Mouse (Mus musculus) kidney, adult 2 months (tissue): ENCODE measurements around the gene Drosha. TPM values are rescaled to one million over a fixed set of nuclear protein-coding genes. Genes with fewer than 3 reads are reported as not detected.

Experiments used
- DNase-seq: peaks from one replicate; pipeline ENCODE4 v3.0.0; 2021
- H3K27ac ChIP-seq: fragments of 200-500 bp; 2 replicates; pipeline ENCODE4 v1.5.1; 2012; ENCODE audit warnings: low read depth, low read length, control low read depth, inconsistent platforms; ENCODE audit not compliant: insufficient read depth
- H3K27me3 ChIP-seq: fragments of 200-500 bp; replicated peaks from 2 replicates; pipeline ENCODE4 v1.6.1; 2012; ENCODE audit warnings: mild to moderate bottlenecking, moderate library complexity, low read length, inconsistent platforms; ENCODE audit not compliant: control insufficient read depth, insufficient read depth
- H3K36me3 ChIP-seq: fragments of 200-500 bp; 2 replicates; pipeline ENCODE4 v1.6.1; 2012; ENCODE audit warnings: mild to moderate bottlenecking, moderate library complexity, low read length, inconsistent platforms; ENCODE audit not compliant: control insufficient read depth, insufficient read depth
- H3K4me1 ChIP-seq: fragments of 200-500 bp; 2 replicates; pipeline ENCODE4 v1.6.1; 2011; ENCODE audit warnings: low read length; ENCODE audit not compliant: control insufficient read depth, insufficient read depth
- H3K4me3 ChIP-seq: fragments of 200-500 bp; 2 replicates; pipeline ENCODE4 v1.5.1; 2011; ENCODE audit warnings: mild to moderate bottlenecking, low read depth, low read length, control low read depth; ENCODE audit not compliant: insufficient read depth
- CTCF ChIP-seq: fragments of 200-500 bp; conservative IDR thresholded peaks from 2 replicates; pipeline ENCODE4 v1.5.1; 2011; ENCODE audit warnings: low read depth, mild to moderate bottlenecking, control low read depth, low read length, moderate library complexity, mixed read lengths; ENCODE audit not compliant: insufficient read depth, insufficient read length
- POLR2A ChIP-seq: fragments of 200-500 bp; IDR thresholded peaks from one replicate; pipeline ENCODE4 v1.6.1; 2011; ENCODE audit warnings: low read depth, low read length, control low read depth
- WGBS: fragments of 180-500 bp; shearing (Covaris S2); methylation state at CpG from one replicate; pipeline ENCODE4 v1.1.7; 2018; 5-methylcytosine and 5-hydroxymethylcytosine counted together
- polyA plus RNA-seq: library from polyadenylated mRNA; depleted of rRNA; stranded (reverse); fragments of >200 nt; gene quantifications from 2 replicates; pipeline ENCODE4 v1.2.3, GENCODE M21; 2012

The Drosha gene
- polyA plus RNA-seq, 1 experiment, result 20.3 TPM

- H3K27me3 ChIP-seq, result no peaks in the 10 kb centered on the region
- no peak overlapping the region for H3K27ac ChIP-seq
- DNase-seq, result no peak
- peaks cover 4% of the 10 kb centered on the region for H3K36me3 ChIP-seq
- H3K4me1 ChIP-seq, result no peaks in the 10 kb centered on the region
- H3K4me3 ChIP-seq, result no peak overlapping the region
- WGBS, result 82% methylated on average over 18 of the region's 18 CpGs
- no peak for TF ChIP-seq POLR2A
- no peak for TF ChIP-seq CTCF
These were observed 76.0 kb downstream of the Drosha start for GRCm38 (mm10) chr15:12900428-12901196.

- peaks cover 4% of the 10 kb centered on the region for H3K36me3 ChIP-seq
- no peaks in the 10 kb centered on the region for H3K4me1 ChIP-seq
- 72% methylated on average over 8 of the region's 8 CpGs for WGBS
- no peaks in the 10 kb centered on the region for H3K27me3 ChIP-seq
- H3K27ac ChIP-seq, result no peak overlapping the region
- H3K4me3 ChIP-seq, result no peak overlapping the region
- TF ChIP-seq CTCF, result no peak
- TF ChIP-seq POLR2A, result no peak
- DNase-seq, result no peak
These were observed 76.6 kb downstream of the Drosha start for GRCm38 (mm10) chr15:12901197-12901570.

- no peak overlapping the region for H3K4me3 ChIP-seq
- no peak for TF ChIP-seq POLR2A
- TF ChIP-seq CTCF, result no peak
- peaks cover 4% of the 10 kb centered on the region for H3K36me3 ChIP-seq
- H3K27ac ChIP-seq, result no peak overlapping the region
- no peaks in the 10 kb centered on the region for H3K4me1 ChIP-seq
- H3K27me3 ChIP-seq, result no peaks in the 10 kb centered on the region
- no peak for DNase-seq
- 95% methylated on average over 6 of the region's 6 CpGs for WGBS
These were observed 79.8 kb downstream of the Drosha start for GRCm38 (mm10) chr15:12904442-12904841.

GRCm38 (mm10) chr15:12907962-12908719 is 83.5 kb downstream of the Drosha start:
- H3K27me3 ChIP-seq, result no peaks in the 10 kb centered on the region
- H3K4me1 ChIP-seq, result no peaks in the 10 kb centered on the region
- TF ChIP-seq POLR2A, result no peak
- no peak for TF ChIP-seq CTCF
- no peak overlapping the region for H3K4me3 ChIP-seq
- no peak for DNase-seq
- peaks cover 2% of the 10 kb centered on the region; the same call in 1 of the 2 replicates for H3K36me3 ChIP-seq
- H3K27ac ChIP-seq, result no peak overlapping the region
- WGBS, result 79% methylated on average over 19 of the region's 19 CpGs

GRCm38 (mm10) chr15:12908720-12909028 is 84.1 kb downstream of the Drosha start:
- no peaks in the 10 kb centered on the region for H3K4me1 ChIP-seq
- H3K27me3 ChIP-seq, result no peaks in the 10 kb centered on the region
- no peak overlapping the region for H3K27ac ChIP-seq
- DNase-seq, result no peak
- 84% methylated on average over 4 of the region's 4 CpGs for WGBS
- peaks cover 2% of the 10 kb centered on the region; the same call in 1 of the 2 replicates for H3K36me3 ChIP-seq
- no peak for TF ChIP-seq CTCF
- no peak for TF ChIP-seq POLR2A
- no peak overlapping the region for H3K4me3 ChIP-seq

GRCm38 (mm10) chr15:12909171-12909570 is 84.6 kb downstream of the Drosha start:
- H3K36me3 ChIP-seq, result peaks cover 1% of the 10 kb centered on the region
- WGBS, result 81% methylated on average over 7 of the region's 7 CpGs
- H3K27me3 ChIP-seq, result no peaks in the 10 kb centered on the region
- no peak overlapping the region for H3K4me3 ChIP-seq
- no peaks in the 10 kb centered on the region for H3K4me1 ChIP-seq
- TF ChIP-seq POLR2A, result no peak
- no peak for TF ChIP-seq CTCF
- no peak overlapping the region for H3K27ac ChIP-seq
- DNase-seq, result no peak

GRCm38 (mm10) chr15:12911082-12911481 is 86.5 kb downstream of the Drosha start:
- H3K4me3 ChIP-seq, result no peak overlapping the region
- no peaks in the 10 kb centered on the region for H3K27me3 ChIP-seq
- TF ChIP-seq CTCF (no peak), POLR2A (no peak)
- H3K36me3 ChIP-seq, result peaks cover 1% of the 10 kb centered on the region; the same call in 1 of the 2 replicates
- H3K27ac ChIP-seq, result no peak overlapping the region
- DNase-seq, result no peak
- no peaks in the 10 kb centered on the region for H3K4me1 ChIP-seq
- WGBS, result 78% methylated on average over 7 of the region's 7 CpGs
